Mouse (Mus musculus): ENCODE results near the gene Rpl7a. TPM values are rescaled to one million over a fixed set of nuclear protein-coding genes. Genes with fewer than 3 reads are reported as not detected.

Gene Rpl7a
- polyA plus RNA-seq, 1 experiment from 2014 or later = 347 TPM

DNA sequence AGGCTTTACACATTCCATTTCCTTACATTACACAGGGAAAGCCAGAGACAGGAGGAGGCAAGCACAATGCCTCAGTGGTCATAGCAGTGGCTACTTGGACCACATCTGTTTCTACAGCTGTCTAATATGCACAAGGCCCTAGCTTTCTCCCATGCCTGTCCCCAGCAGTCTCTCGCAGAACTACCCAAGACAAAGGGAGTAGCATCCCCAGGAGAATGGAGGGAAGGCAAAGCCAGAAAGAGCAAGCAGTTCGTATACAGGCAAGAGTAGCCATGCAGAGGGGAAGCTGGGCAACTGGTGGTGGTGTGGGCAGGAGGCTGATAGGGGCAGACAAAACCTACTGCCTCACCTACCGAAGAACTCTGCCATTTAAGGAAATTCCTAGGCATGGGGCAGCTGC is 4.1 kb upstream of the Rpl7a start:
- WGBS (ENCODE audit: insufficient replicate concordance) = 84% methylated on average over 3 of the region's 3 CpGs
- Histone ChIP-seq H3K27ac (ENCODE audit: low read depth) (no peak overlapping the region), H3K4me3 (ENCODE audit: low read depth, low read length) (no peak overlapping the region), H3K9ac (replicated peaks) (no peak overlapping the region), H3K36me3 (replicated peaks; ENCODE audit: insufficient read depth, low read length) (peaks cover 28% of the 10 kb centered on the region), H3K4me2 (ENCODE audit: low read depth, low read length) (no peak overlapping the region), H3K9me3 (ENCODE audit: low read length) (no peaks in the 10 kb centered on the region), H3K4me1 (ENCODE audit: insufficient read depth) (peaks cover 25% of the 10 kb centered on the region), H3K27me3 (ENCODE audit: insufficient read depth, low read length) (no peaks in the 10 kb centered on the region)
- DNase-seq = no peak
- ATAC-seq = no peak
- TF ChIP-seq CTCF (IDR thresholded peaks at IDR 0.05; ENCODE audit: low read depth) (no peak), EP300 (IDR thresholded peaks at IDR 0.05; ENCODE audit: low read depth) (no peak)

DNA sequence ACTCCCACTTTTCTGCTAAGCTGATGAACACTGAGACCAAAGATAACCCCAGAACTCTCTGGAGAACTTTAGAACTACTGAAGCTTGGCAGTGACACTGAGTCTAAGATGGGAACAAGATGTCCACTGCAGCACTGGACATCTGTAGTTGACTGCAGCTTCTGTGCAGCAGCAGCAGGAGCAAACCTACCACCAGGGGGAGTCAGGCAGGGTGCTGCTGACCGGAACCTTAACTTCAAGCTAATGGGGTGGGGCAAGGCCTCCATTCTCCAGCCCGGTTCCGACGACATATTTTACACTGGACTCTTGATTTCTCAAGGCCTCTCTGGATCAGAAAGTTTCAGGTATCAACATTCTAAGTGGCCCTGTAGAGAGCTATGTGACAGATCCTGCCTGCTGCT is 3.5 kb upstream of the Rpl7a start:
- 51% methylated on average over 4 of the region's 4 CpGs for WGBS (ENCODE audit: insufficient replicate concordance)
- Histone ChIP-seq H3K4me2 (ENCODE audit: low read depth, low read length) (no peak overlapping the region), H3K27me3 (ENCODE audit: insufficient read depth, low read length) (no peaks in the 10 kb centered on the region), H3K9me3 (ENCODE audit: low read length) (no peaks in the 10 kb centered on the region), H3K9ac (replicated peaks) (no peak overlapping the region), H3K27ac (ENCODE audit: low read depth) (no peak overlapping the region), H3K36me3 (replicated peaks; ENCODE audit: insufficient read depth, low read length) (peaks cover 34% of the 10 kb centered on the region), H3K4me1 (ENCODE audit: insufficient read depth) (peaks cover 25% of the 10 kb centered on the region), H3K4me3 (ENCODE audit: low read depth, low read length) (no peak overlapping the region)
- peak; percentile 72 for DNase-seq
- no peak for ATAC-seq
- no peak for TF ChIP-seq EP300 (IDR thresholded peaks at IDR 0.05; ENCODE audit: low read depth)
- TF ChIP-seq CTCF (IDR thresholded peaks at IDR 0.05; ENCODE audit: low read depth) = peak; percentile 87

DNA sequence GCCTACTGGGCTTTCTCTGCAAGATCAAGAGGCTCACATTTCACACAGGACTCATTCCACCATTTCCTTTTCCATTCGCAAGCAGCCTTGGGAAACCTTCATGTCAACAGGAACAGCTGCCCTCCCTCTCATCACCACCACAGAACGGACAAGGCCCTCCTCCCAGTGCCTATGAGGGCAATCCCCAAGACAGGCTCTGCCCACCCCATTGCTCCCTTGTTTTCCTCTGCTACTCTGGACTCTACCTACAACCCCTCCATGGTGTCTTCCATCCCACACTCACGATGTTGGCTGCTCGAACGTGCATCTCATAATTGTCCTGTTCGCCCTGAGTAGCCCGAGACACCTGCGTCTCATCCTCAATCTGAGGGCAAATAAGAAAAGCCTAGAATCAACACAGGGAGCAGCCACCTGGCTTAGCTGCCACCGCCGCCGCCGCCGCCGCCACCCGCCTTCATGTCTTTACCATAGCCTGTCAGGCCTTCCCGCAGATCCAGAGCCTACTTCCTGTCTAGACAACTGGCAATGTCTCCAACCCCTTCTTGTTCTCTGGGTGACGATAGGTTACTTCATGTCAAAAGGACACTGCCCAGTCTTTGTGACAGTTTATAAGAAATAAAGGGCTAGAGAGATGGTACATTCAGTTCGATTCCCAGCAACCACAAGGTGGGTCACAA is 1.7 kb upstream of the Rpl7a start:
- Histone ChIP-seq H3K4me3 (ENCODE audit: low read depth, low read length) (peak overlapping the region; percentile 69), H3K4me2 (ENCODE audit: low read depth, low read length) (peak overlapping the region; percentile 75), H3K9ac (replicated peaks) (peak overlapping the region; percentile 79), H3K36me3 (replicated peaks; ENCODE audit: insufficient read depth, low read length) (peaks cover 51% of the 10 kb centered on the region), H3K27ac (ENCODE audit: low read depth) (peak overlapping the region; percentile 95; the same call in 1 of the 2 replicates), H3K9me3 (ENCODE audit: low read length) (no peaks in the 10 kb centered on the region), H3K4me1 (ENCODE audit: insufficient read depth) (peaks cover 20% of the 10 kb centered on the region), H3K27me3 (ENCODE audit: insufficient read depth, low read length) (no peaks in the 10 kb centered on the region)
- TF ChIP-seq EP300 (IDR thresholded peaks at IDR 0.05; ENCODE audit: low read depth) (no peak), CTCF (IDR thresholded peaks at IDR 0.05; ENCODE audit: low read depth) (no peak)
- WGBS (ENCODE audit: insufficient replicate concordance) = 70% methylated on average over 18 of the region's 18 CpGs
- ATAC-seq = no peak
- no peak for DNase-seq

DNA sequence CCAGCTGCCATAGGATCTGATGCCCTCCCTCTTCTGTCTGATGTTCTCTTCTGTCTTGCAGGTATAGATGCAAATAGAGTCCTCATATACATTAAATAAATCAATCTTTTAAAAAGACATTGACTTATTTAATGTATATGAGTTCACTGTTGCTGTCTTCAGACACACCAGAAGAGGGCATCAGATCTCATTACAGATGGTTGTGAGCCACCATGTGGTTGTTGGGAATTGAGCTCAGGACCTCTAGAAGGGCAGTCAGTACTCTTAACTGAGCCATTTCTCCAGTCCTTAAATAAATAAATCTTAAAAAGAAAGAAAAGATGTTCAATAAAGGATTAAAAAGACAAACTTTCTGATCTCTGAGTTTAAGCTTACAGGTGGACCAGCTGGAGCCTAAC is 1.2 kb upstream of the Rpl7a start:
- peak overlapping the region; percentile 69 for H3K4me3 ChIP-seq (ENCODE audit: low read depth, low read length)
- no peaks in the 10 kb centered on the region for H3K27me3 ChIP-seq (ENCODE audit: insufficient read depth, low read length)
- H3K27ac ChIP-seq (ENCODE audit: low read depth) = peak overlapping the region; percentile 95
- H3K4me1 ChIP-seq (ENCODE audit: insufficient read depth) = peaks cover 18% of the 10 kb centered on the region
- TF ChIP-seq EP300 (IDR thresholded peaks at IDR 0.05; ENCODE audit: low read depth) (no peak), CTCF (IDR thresholded peaks at IDR 0.05; ENCODE audit: low read depth) (peak; percentile 28; the same call in 1 of the 2 replicates)
- DNase-seq (no peak), ATAC-seq (no peak)
- peaks cover 56% of the 10 kb centered on the region for H3K36me3 ChIP-seq (replicated peaks; ENCODE audit: insufficient read depth, low read length)
- H3K9ac ChIP-seq (replicated peaks) = peak overlapping the region; percentile 79
- H3K9me3 ChIP-seq (ENCODE audit: low read length) = no peaks in the 10 kb centered on the region
- H3K4me2 ChIP-seq (ENCODE audit: low read depth, low read length) = peak overlapping the region; percentile 75

DNA sequence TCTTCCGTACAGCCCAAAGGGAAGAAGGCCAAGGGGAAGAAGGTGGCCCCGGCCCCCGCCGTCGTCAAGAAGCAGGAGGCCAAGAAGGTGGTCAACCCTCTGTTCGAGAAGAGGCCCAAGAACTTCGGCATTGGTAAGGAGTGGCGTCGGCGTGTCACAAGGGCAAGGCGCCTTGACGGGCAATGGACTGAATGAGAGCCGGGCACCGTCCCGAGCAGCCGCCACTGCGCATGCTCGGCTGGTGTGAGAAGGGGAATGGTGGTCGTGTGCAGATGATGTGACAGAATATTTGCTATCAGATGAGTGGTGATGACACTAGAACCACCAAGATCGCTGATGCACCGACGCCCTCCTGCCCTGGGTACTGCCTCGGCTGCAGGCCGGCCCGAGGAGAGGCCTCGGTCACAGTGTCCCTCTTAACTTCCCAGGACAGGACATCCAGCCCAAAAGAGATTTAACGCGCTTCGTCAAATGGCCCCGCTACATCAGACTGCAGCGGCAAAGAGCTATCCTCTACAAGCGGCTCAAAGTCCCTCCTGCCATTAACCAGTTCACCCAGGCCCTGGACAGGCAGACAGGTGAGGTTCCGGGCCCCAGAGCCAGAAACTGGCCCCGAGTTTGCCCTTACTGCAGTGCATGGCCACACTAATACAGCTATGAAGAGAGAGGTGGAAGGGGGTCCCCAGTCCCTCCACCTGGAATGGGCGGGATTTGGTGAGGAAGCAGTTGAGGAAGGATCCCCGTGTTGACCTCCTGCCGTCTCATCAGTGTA is 616 bp downstream of the Rpl7a start:
- Histone ChIP-seq H3K4me1 (ENCODE audit: insufficient read depth) (peaks cover 31% of the 10 kb centered on the region), H3K27ac (ENCODE audit: low read depth) (peak overlapping the region; percentile 95), H3K4me2 (ENCODE audit: low read depth, low read length) (peak overlapping the region; percentile 96), H3K36me3 (replicated peaks; ENCODE audit: insufficient read depth, low read length) (peaks cover 50% of the 10 kb centered on the region), H3K4me3 (ENCODE audit: low read depth, low read length) (peak overlapping the region; percentile 69), H3K27me3 (ENCODE audit: insufficient read depth, low read length) (no peaks in the 10 kb centered on the region), H3K9me3 (ENCODE audit: low read length) (no peaks in the 10 kb centered on the region), H3K9ac (replicated peaks) (peak overlapping the region; percentile 97)
- ATAC-seq (peak; percentile 54), DNase-seq (peak; percentile 79)
- under 1% methylated on average over 36 of the region's 37 CpGs for WGBS (ENCODE audit: insufficient replicate concordance)
- TF ChIP-seq CTCF (IDR thresholded peaks at IDR 0.05; ENCODE audit: low read depth) (no peak), EP300 (IDR thresholded peaks at IDR 0.05; ENCODE audit: low read depth) (no peak)

DNA sequence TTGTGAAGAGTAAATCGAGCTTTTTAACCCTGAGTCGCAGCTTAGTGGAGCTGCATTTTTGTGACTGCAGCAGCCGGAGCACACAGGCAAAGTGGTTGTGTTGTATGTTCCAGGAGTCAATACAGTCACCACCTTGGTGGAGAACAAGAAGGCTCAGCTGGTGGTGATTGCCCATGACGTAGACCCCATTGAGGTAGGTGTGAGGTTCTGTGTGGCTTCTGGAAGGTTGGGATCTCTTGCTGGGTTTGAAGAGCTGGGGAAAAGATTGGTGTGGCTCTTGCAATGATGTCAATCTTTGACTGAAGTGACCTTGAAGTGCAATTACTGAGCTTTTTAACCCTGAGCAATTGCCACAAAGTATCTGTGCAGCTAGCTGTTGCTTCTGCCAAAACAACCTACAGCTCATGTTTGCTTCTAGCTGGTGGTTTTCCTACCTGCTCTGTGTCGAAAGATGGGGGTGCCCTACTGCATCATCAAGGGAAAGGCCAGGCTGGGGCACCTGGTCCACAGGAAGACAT is 1.7 kb downstream of the Rpl7a start:
- Histone ChIP-seq H3K9me3 (ENCODE audit: low read length) (no peaks in the 10 kb centered on the region), H3K9ac (replicated peaks) (peak overlapping the region; percentile 97), H3K27ac (ENCODE audit: low read depth) (0 out of 2 replicates have a peak overlapping the region, but pooled peaks have one; percentile 8), H3K4me1 (ENCODE audit: insufficient read depth) (peaks cover 38% of the 10 kb centered on the region), H3K4me2 (ENCODE audit: low read depth, low read length) (peak overlapping the region; percentile 96), H3K27me3 (ENCODE audit: insufficient read depth, low read length) (no peaks in the 10 kb centered on the region), H3K36me3 (replicated peaks; ENCODE audit: insufficient read depth, low read length) (peaks cover 41% of the 10 kb centered on the region), H3K4me3 (ENCODE audit: low read depth, low read length) (peak overlapping the region; percentile 69)
- TF ChIP-seq CTCF (IDR thresholded peaks at IDR 0.05; ENCODE audit: low read depth) = no peak
- no peak for TF ChIP-seq EP300 (IDR thresholded peaks at IDR 0.05; ENCODE audit: low read depth)
- DNase-seq (no peak), ATAC-seq (no peak)
- 61% methylated on average over 5 of the region's 5 CpGs for WGBS (ENCODE audit: insufficient replicate concordance)
